Mouse (Mus musculus) heart, postnatal 0 days (tissue): ENCODE results near the gene Rrbp1.

Source experiments
- CTCF ChIP-seq: IDR thresholded peaks from 2 replicates; pipeline ENCODE4 v1.5.1; 2016; ENCODE audit warnings: antibody characterized with exemption, control low read depth, low read depth
- EP300 ChIP-seq: IDR thresholded peaks from 2 replicates; pipeline ENCODE4 v1.6.1; 2016; ENCODE audit warnings: antibody characterized with exemption, low read depth

- no peak for TF ChIP-seq CTCF
- no peak for TF ChIP-seq EP300
Observed at GRCm38 (mm10) chr2:144030791-144031190, 19.7 kb upstream of the Rrbp1 start.
